Mouse (Mus musculus) testis, adult 2 months (tissue): Measurements from ENCODE around the gene Abca1. TPM values are rescaled to one million over a fixed set of nuclear protein-coding genes. Genes with fewer than 3 reads are reported as not detected.

ENCODE experiments used
- H3K27ac ChIP-seq: fragments of 200-500 bp; 2 replicates; pipeline ENCODE4 v1.5.1; 2012; ENCODE audit warnings: low read depth, low read length; ENCODE audit not compliant: control insufficient read depth, insufficient read depth
- H3K27me3 ChIP-seq: fragments of 200-500 bp; 2 replicates; pipeline ENCODE4 v1.6.1; 2012; ENCODE audit warnings: mild to moderate bottlenecking, low read length, moderate library complexity; ENCODE audit not compliant: control insufficient read depth, insufficient read depth
- H3K36me3 ChIP-seq: fragments of 200-500 bp; 2 replicates; pipeline ENCODE4 v1.6.1; 2012; ENCODE audit warnings: mild to moderate bottlenecking, low read length; ENCODE audit not compliant: control insufficient read depth, insufficient read depth
- H3K4me1 ChIP-seq: fragments of 200-500 bp; 2 replicates; pipeline ENCODE4 v1.6.1; 2012; ENCODE audit warnings: low read length; ENCODE audit not compliant: control insufficient read depth, insufficient read depth
- H3K4me3 ChIP-seq: fragments of 200-500 bp; 2 replicates; pipeline ENCODE4 v1.5.1; 2012; ENCODE audit warnings: low read depth, mild to moderate bottlenecking, low read length, moderate library complexity, mixed read lengths; ENCODE audit not compliant: control insufficient read depth
- CTCF ChIP-seq: fragments of 200-500 bp; IDR thresholded peaks from 2 replicates; pipeline ENCODE4 v1.5.1; 2012; ENCODE audit warnings: low read depth, mild to moderate bottlenecking, inconsistent platforms, low read length, moderate library complexity; ENCODE audit not compliant: control insufficient read depth, insufficient read depth, insufficient replicate concordance
- POLR2A ChIP-seq: fragments of 200-500 bp; IDR thresholded peaks from 2 replicates; pipeline ENCODE4 v1.6.1; 2012; ENCODE audit warnings: low read depth, mild to moderate bottlenecking, inconsistent platforms, low read length, moderate library complexity; ENCODE audit not compliant: control insufficient read depth
- polyA plus RNA-seq: library from polyadenylated mRNA; depleted of rRNA; stranded (reverse); fragments of >200 nt; gene quantifications from 2 replicates; pipeline ENCODE4 v1.2.3, GENCODE M21; 2012

Gene Abca1
- polyA plus RNA-seq, 1 experiment: 9.8 TPM

GRCm38 (mm10) chr4:53186573-53186972 lies 26.9 kb upstream of the Abca1 start:
- Histone ChIP-seq H3K4me3 (no peak overlapping the region), H3K27me3 (no peaks in the 10 kb centered on the region), H3K4me1 (peaks cover 2% of the 10 kb centered on the region; the same call in 1 of the 2 replicates), H3K27ac (peak overlapping the region; percentile 64), H3K36me3 (no peaks in the 10 kb centered on the region)
- TF ChIP-seq CTCF: no peak

DNA sequence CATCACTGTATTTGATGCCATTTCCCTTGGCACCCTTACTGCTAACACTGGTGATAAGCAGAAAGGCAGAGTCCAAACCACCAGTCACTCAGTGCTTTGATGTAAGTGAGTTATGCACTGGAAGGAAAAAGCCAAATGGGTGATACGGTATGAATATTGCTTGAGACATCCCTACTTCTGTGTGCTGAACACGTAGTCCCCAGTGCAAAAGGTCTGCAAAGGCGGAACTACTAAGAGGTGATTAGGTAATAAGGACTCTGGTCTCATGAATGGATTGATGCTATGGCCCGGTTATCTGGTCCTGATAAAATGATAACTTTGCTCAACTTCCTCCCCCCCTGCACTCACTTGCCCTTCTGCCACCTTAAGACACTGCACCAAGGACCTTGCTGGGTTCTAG lies 26.4 kb upstream of the Abca1 start:
- Histone ChIP-seq H3K4me1 (peaks cover 2% of the 10 kb centered on the region; the same call in 1 of the 2 replicates), H3K4me3 (no peak overlapping the region), H3K36me3 (no peaks in the 10 kb centered on the region), H3K27me3 (no peaks in the 10 kb centered on the region), H3K27ac (no peak overlapping the region; the same call in 1 of the 2 replicates)
- TF ChIP-seq CTCF: no peak
- no peak for TF ChIP-seq POLR2A

- Histone ChIP-seq H3K27me3 (no peaks in the 10 kb centered on the region), H3K4me1 (no peaks in the 10 kb centered on the region; the same call in 1 of the 2 replicates), H3K27ac (no peak overlapping the region), H3K4me3 (no peak overlapping the region), H3K36me3 (no peaks in the 10 kb centered on the region)
- TF ChIP-seq POLR2A (no peak), CTCF (no peak)
Observed at GRCm38 (mm10) chr4:53181479-53181878, 21.8 kb upstream of the Abca1 start.

DNA sequence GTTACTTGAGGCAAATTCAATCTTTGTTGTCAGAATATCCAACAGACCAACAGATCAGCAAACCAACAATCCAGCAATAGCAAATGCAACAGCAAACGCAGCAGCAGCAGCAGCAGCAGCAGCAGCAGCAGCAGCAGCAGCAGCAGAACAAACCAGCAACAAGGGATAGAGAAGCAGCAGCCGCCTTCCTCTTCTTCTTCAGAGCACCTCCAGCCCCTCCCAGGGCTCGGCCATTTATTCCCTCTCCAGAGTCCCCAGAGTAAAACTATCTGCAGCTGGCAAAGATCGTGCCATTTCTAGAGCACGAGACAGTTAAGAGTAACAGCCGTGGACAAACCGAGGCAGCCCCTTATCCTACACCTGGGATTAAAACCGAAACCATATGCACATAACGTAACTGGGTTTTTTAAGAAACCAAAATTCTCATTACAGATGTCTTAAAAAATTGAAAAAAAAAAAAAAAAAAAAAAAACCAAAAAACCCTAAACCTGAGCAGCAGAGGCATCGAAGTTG lies 19.7 kb upstream of the Abca1 start:
- Histone ChIP-seq H3K4me3 (no peak overlapping the region), H3K27me3 (no peaks in the 10 kb centered on the region), H3K36me3 (no peaks in the 10 kb centered on the region), H3K27ac (no peak overlapping the region), H3K4me1 (no peaks in the 10 kb centered on the region; the same call in 1 of the 2 replicates)
- TF ChIP-seq CTCF: no peak
- TF ChIP-seq POLR2A: no peak

DNA sequence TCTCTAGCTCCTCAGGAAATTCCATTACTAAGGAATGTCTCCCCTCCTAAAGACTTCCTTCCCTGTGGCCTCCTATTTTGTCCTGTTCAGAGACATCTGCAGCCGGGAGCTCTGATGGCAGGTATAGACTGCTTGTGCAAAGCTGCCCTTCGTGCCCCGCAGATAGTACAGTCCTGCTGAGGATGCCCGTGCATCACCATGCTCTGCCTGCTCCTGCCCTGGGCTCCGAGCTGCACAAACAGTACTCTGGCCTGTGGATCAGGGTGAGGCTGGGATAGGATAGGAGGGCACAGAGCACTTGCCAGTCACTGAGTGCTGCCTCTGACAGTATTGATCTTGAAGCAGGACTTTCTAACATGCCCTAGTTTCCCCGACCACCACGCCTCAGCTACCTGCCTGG lies 18.8 kb upstream of the Abca1 start:
- Histone ChIP-seq H3K36me3 (no peaks in the 10 kb centered on the region), H3K4me1 (no peaks in the 10 kb centered on the region; the same call in 1 of the 2 replicates), H3K27me3 (no peaks in the 10 kb centered on the region), H3K27ac (no peak overlapping the region), H3K4me3 (no peak overlapping the region)
- TF ChIP-seq CTCF: no peak
- TF ChIP-seq POLR2A: no peak

GRCm38 (mm10) chr4:53177696-53178095 lies 18.0 kb upstream of the Abca1 start:
- Histone ChIP-seq H3K4me1 (no peaks in the 10 kb centered on the region; the same call in 1 of the 2 replicates), H3K4me3 (no peak overlapping the region), H3K27ac (no peak overlapping the region), H3K27me3 (no peaks in the 10 kb centered on the region), H3K36me3 (no peaks in the 10 kb centered on the region)
- TF ChIP-seq CTCF (no peak), POLR2A (no peak)

DNA sequence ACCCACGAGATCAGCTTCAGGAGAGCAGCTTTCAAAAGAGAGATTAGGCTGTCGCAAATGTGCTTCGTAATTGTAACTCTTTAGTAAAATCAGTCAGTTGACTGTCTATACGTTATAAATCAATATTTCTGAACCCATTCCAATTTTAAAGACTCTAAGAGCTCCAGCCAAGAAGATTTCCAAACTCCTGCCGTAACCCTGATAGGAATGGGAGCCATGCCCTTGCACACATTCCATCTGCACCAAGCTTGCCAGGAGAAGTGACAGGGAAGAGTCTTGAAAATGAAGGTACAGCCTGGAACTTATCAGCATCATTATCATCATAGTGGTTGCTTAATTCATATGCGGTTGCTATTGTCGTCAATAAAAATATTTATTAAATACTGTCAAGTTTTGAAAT lies 15.2 kb upstream of the Abca1 start:
- TF ChIP-seq POLR2A: no peak
- no peak for TF ChIP-seq CTCF
- Histone ChIP-seq H3K27me3 (no peaks in the 10 kb centered on the region), H3K27ac (no peak overlapping the region)

DNA sequence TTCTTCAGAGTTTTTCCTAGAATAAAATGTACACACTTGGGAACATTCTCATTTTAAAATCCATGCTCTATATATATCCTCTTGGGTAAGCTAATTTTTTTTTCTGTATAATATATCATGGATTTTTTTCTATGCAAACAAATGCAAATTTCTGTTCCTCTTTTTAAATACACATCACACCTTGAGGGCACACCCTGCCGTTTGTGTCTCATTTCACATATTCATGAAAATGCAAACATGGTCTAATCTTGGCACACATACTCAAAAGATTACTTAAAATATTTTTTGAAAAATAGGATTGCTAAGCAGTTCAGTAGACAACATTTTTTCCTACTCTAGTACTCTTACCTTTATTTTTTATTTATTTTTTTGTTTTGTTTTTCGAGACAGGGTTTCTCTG lies 10.7 kb upstream of the Abca1 start:
- no peak overlapping the region for H3K4me3 ChIP-seq
- TF ChIP-seq POLR2A (no peak), CTCF (no peak)
- no peaks in the 10 kb centered on the region for H3K4me1 ChIP-seq
- H3K27me3 ChIP-seq: no peaks in the 10 kb centered on the region
- no peak overlapping the region for H3K27ac ChIP-seq
- no peaks in the 10 kb centered on the region for H3K36me3 ChIP-seq

More for the DNA sequence above, 15.2 kb upstream of the Abca1 start:
- Histone ChIP-seq H3K36me3 (no peaks in the 10 kb centered on the region), H3K4me3 (no peak overlapping the region), H3K4me1 (no peaks in the 10 kb centered on the region; the same call in 1 of the 2 replicates)
